Mouse (Mus musculus) urinary bladder, postnatal 36 days (tissue): ENCODE measurements at regions not wholly inside any gene's neighbourhood (a gene's known extent, or its start where the extent isn't known, plus 50 kb on each side); places are given as distances from the start of the nearest gene placed in this dataset.
"Not testable (repeated sequence)": the region's sequence is repeated elsewhere in the genome, so short reads cannot be mapped to it uniquely, and the experiment has no call there.

Experiments used
- DNase-seq, 2 experiments: peaks; one replicate each; pipeline ENCODE4 v3.0.0; 2022; ENCODE audit warnings: low spot score in 2 of 2, mixed read lengths in 1 of 2

GRCm38 (mm10) chr4:4708261-4708660 is 84.9 kb downstream of the Impad1 start:
- peak; percentile 11 to 30 for DNase-seq

- no peak for DNase-seq
Observed at GRCm38 (mm10) chr4:4699102-4699501, 94.1 kb downstream of the Impad1 start.

GRCm38 (mm10) chr4:4695413-4695812 is 97.7 kb downstream of the Impad1 start:
- DNase-seq, result no peak

- no peak for DNase-seq
Observed at GRCm38 (mm10) chr4:4686920-4687319, 106.2 kb downstream of the Impad1 start.

- no peak for DNase-seq
Observed at GRCm38 (mm10) chr4:4674607-4675006, 118.5 kb downstream of the Impad1 start.

GRCm38 (mm10) chr4:4650251-4650650 is 142.9 kb downstream of the Impad1 start:
- DNase-seq, result no peak

DNA sequence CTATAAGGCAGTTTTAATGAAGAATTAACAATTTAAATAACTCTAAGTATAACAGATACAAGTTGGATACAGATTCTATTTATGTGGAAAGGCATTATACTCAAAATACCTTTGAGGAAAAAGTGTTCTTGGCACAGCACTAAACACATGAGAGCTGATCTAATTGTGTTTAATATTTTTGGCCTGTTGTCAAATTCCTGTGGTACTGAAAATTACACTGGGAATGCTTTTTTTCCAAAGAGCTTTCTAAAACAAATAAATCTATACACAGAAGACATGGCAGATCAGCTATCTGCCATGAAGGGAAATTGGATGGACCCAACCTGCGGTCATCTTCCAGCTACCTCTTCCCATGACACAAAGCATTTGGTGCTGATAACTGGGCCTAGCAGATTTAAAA is 147.9 kb downstream of the Impad1 start:
- DNase-seq, result no peak

GRCm38 (mm10) chr4:4636258-4636657 is 156.9 kb downstream of the Impad1 start:
- DNase-seq, result no peak

- DNase-seq, result no peak
Observed at GRCm38 (mm10) chr4:4635856-4636255, 157.3 kb downstream of the Impad1 start.

DNA sequence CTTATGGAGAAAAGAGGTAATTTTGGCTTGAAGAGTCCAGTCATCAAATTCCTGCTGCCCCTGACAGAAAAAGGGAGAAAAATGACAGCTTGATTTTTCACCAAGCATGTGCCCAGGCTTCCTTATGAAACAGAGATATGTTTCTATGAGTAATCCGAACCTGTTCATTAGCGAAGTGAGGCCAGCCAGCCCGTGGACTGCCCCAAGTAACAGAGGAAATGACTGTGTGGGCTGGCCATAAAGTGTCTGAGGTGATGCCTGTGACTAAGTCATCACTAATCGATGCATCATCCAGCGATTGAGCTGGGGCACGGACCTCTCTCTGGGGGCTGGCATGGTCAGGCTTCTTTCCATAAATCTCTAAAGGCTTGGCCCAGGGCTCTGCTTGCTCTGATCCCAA is 157.8 kb downstream of the Impad1 start:
- no peak for DNase-seq

DNA sequence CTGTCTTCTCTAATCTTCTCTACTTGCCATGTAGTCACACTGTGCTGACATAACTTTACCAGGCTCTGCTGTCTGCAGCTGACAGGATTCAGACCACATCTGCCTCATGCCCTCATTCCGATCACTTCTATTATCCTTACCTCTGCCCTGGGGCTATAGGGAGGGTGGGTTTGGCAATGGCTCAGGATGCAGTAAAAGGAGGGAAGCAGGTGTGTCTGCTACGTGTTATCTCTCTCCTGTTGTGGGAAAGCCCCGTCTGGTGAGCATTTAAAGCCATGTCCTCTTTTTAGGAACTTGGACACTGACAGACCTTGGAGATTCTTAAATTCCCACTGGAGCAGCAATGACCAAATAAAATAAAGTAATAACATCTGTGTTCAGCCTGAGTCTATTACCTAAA is 158.5 kb downstream of the Impad1 start:
- DNase-seq, result no peak

DNA sequence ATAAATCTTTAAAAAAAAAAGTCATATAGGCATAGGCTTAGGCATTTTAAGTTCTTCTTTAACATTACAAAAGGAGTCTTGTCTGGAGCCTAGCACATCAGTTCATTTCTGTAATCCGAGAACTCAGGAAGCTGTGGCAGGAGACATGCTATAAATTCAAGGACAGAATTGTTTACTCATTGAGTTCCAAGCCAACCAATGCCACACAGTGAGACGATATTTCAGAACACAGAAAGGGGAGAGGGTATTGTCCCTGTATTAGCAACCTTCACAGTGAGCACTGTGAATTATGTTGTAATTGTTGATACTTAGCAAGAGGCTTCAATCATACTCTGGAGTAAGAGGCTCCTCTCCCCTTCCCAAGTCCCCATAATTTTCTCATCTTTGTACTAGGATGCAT is 162.4 kb downstream of the Impad1 start:
- no peak for DNase-seq

DNA sequence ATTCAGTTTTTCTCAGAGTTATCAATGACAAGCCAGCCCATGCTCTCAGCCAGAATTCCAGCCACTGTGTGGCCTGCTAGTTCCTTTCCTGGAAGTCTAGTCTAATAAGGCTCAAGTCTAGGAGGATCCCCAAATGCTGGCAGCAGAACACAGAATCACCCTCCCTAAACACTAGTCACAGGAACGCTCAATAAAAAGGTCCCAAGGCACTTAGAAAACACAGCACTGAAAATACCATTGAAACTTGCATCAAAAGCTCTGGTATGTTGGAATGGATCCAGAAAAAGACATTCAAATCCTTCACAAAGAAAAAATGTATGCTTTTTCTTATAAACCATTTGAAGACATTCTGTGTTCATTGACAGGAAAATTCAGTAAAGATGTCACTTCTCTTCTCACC is 163.9 kb downstream of the Impad1 start:
- DNase-seq, result no peak

DNA sequence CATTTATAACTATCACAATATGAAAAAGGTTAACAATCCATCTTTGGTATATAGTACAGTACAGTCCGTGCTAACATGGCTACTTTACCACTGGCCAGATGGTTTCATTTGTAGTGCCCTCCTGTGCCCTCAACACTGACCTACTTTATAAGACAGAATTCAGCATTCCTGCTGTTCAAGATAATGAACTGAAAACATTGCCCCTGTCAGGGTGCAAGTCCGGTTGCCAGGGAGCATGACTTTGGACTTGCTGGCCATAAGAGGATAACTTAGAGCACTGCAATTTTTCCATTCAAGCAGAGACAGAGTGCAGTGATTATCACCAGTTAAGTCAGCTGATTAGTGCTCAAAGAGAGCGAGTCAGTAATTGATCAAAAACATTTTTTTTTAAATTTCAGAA is 169.3 kb downstream of the Impad1 start:
- DNase-seq, result no peak

DNA sequence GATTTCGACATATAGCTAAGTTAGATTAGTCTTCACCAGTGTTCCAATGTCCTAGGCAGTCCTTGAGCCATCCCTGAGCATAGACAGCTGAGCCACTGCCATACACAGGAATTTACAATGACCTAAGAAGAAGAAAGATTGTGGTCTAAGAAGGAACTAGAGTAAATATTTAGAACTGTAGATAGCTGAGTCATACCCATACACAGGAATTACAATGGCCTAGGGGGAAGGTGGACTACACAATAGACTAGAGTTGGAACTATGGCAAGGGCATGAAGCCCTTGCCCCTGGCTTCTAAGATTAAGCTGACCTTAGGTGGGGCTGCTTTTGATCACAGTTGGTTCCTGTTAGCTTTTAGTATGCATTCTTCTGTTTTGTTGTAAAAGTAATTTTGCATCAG is 173.0 kb downstream of the Impad1 start:
- not testable (repeated sequence) for DNase-seq

DNA sequence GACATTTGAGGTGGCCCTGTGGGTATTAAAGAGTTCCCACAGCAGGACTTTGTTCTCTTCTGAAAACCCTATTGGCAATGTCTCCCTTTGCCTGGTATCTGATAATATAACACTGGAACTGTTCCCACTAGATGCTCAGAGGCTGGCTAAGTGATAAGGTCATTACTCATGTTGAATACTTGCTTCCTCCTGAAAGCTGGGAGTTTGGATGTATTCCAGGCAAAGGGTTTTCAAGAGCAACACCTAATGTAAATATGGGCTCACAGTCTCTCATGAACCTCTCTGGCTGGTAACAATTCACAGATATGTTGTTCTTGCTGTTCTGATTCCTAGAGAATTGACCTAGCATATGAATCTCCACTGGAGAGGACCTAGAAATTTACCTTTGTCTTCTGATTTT is 178.6 kb downstream of the Impad1 start:
- DNase-seq, result no peak
